Mouse (Mus musculus): ENCODE results near the gene Mapk3. TPM values are rescaled to one million over a fixed set of nuclear protein-coding genes. Genes with fewer than 3 reads are reported as not detected.

Gene Mapk3
- total and polyA plus RNA-seq, 2 experiments from 2014 or later = 53.0 to 59.2 TPM

GRCm38 (mm10) chr7:126746798-126747197 is 12.6 kb upstream of the Mapk3 start:
- Histone ChIP-seq H3K27me3 (ENCODE audit: control insufficient read depth, insufficient read depth, low read length) (no peaks in the 10 kb centered on the region), H3K27ac (ENCODE audit: low read depth) (no peak overlapping the region), H3K36me3 (replicated peaks; ENCODE audit: control insufficient read depth, insufficient read depth, low read length) (no peaks in the 10 kb centered on the region), H3K4me1 (ENCODE audit: control insufficient read depth, insufficient read depth) (no peaks in the 10 kb centered on the region), H3K9me3 (replicated peaks; ENCODE audit: control insufficient read depth, low read length) (no peaks in the 10 kb centered on the region), H3K9ac (replicated peaks; ENCODE audit: low read depth, low read length) (no peak overlapping the region), H3K4me3 (ENCODE audit: low read depth, low read length) (no peak overlapping the region), H3K4me2 (ENCODE audit: low read depth, low read length) (no peak overlapping the region)
- no peak for TF ChIP-seq CTCF (IDR thresholded peaks at IDR 0.05; ENCODE audit: low read depth)
- no peak for TF ChIP-seq EP300 (IDR thresholded peaks at IDR 0.05; ENCODE audit: low read depth)
- DNase-seq (ENCODE audit: low spot score) (no peak), ATAC-seq (ENCODE audit: insufficient read depth, low read depth) (no peak)
- 23% methylated on average over 6 of the region's 6 CpGs for WGBS

DNA sequence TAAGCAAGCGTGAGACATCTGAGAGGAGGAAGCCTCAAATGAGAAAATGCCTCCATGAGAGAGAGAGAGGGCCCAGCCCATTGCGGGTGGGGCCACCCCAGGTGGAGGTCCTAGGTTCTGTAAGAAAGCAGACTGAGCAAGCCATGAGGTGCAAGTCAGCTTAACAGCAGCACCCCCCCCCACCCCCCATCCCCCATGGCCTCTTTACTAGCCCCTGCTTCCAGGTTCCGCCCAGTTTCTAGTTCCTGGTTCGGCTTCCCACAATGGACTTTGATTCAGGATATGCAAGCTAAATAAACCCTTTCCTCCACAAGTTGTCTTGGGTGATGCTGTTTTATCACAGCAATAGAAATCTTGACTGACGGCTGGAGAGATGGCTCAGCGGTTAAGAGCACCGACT is 10.6 kb upstream of the Mapk3 start:
- no peak for DNase-seq (ENCODE audit: low spot score)
- H3K9me3 ChIP-seq (replicated peaks; ENCODE audit: control insufficient read depth, low read length) = no peaks in the 10 kb centered on the region
- no peak overlapping the region for H3K9ac ChIP-seq (replicated peaks; ENCODE audit: low read depth, low read length)
- no peak overlapping the region for H3K27ac ChIP-seq (ENCODE audit: low read depth)
- no peaks in the 10 kb centered on the region for H3K36me3 ChIP-seq (replicated peaks; ENCODE audit: control insufficient read depth, insufficient read depth, low read length)
- no peak overlapping the region for H3K4me3 ChIP-seq (ENCODE audit: low read depth, low read length)
- TF ChIP-seq CTCF (IDR thresholded peaks at IDR 0.05; ENCODE audit: low read depth) (no peak), EP300 (IDR thresholded peaks at IDR 0.05; ENCODE audit: low read depth) (no peak)
- 68% methylated on average over 7 of the region's 7 CpGs for WGBS
- ATAC-seq (ENCODE audit: insufficient read depth, low read depth) = no peak
- H3K4me2 ChIP-seq (ENCODE audit: low read depth, low read length) = no peak overlapping the region
- H3K27me3 ChIP-seq (ENCODE audit: control insufficient read depth, insufficient read depth, low read length) = no peaks in the 10 kb centered on the region
- H3K4me1 ChIP-seq (ENCODE audit: control insufficient read depth, insufficient read depth) = no peaks in the 10 kb centered on the region

DNA sequence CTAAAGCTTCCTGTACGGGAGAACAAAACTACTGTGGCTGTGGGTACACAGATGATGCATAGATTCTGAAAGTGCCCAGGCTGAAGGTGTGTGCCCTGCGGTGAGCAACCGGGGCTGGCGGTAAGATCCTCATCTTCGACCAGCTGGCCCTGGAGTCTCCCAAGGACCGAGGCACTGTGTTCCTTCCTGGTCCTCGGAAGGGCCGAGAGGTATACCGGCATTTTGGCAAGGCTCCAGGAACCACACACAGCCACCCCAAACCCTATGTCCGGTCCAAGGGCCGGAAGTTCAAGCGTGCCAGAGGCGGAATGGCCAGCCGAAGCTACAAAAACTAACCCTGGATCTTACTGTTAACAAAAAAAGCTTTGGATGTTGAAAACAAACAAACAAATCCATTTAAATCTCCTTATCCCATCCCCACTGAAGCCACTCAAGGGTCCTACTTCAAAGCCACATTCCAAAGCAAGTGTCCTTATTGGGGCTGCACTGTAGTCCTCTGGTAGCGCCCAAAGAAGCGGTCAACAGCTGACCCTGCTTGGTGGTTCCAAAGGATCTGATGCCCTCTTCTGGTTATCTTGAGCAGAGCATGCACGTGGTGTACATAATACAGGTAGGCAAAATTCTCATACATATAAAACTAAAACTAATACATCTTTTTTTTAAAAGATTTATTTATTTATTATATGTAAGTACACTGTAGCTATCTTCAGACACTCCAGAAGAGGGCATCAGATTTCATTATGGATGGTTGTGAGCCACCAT is 9.6 kb upstream of the Mapk3 start:
- no peak for DNase-seq (ENCODE audit: low spot score)
- H3K9ac ChIP-seq (replicated peaks; ENCODE audit: low read depth, low read length) = no peak overlapping the region
- no peaks in the 10 kb centered on the region for H3K9me3 ChIP-seq (replicated peaks; ENCODE audit: control insufficient read depth, low read length)
- H3K36me3 ChIP-seq (replicated peaks; ENCODE audit: control insufficient read depth, insufficient read depth, low read length) = no peaks in the 10 kb centered on the region
- H3K4me1 ChIP-seq (ENCODE audit: control insufficient read depth, insufficient read depth) = no peaks in the 10 kb centered on the region
- H3K27ac ChIP-seq (ENCODE audit: low read depth) = no peak overlapping the region
- no peak overlapping the region for H3K4me3 ChIP-seq (ENCODE audit: low read depth, low read length)
- TF ChIP-seq CTCF (IDR thresholded peaks at IDR 0.05; ENCODE audit: low read depth) (no peak), EP300 (IDR thresholded peaks at IDR 0.05; ENCODE audit: low read depth) (no peak)
- WGBS = 92% methylated on average over 17 of the region's 17 CpGs
- H3K4me2 ChIP-seq (ENCODE audit: low read depth, low read length) = no peak overlapping the region
- no peak for ATAC-seq (ENCODE audit: insufficient read depth, low read depth)
- no peaks in the 10 kb centered on the region for H3K27me3 ChIP-seq (ENCODE audit: control insufficient read depth, insufficient read depth, low read length)

DNA sequence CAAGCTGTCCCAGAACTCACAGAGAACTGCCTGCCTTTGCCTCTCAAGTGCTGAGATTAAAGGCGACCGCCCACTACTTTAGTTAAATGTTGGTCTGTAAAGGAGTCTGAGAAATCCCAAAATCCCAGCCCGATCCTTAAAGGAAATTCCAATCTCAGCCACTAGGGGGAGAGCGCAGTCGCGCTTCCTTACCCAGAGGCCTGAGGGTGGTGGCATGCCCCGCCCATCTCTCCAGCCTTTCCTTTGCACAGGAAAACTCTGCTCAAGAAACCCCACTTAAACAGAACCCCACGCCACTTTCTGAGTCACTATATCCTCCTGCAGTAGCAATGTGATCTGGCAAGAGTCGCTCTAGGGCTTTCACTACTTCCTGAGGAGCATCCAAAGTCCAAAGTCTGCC is 4.5 kb upstream of the Mapk3 start:
- H3K4me2 ChIP-seq (ENCODE audit: low read depth, low read length) = peak overlapping the region; percentile 40
- ATAC-seq (ENCODE audit: insufficient read depth, low read depth) (peak; percentile 59), DNase-seq (ENCODE audit: low spot score) (peak; percentile 75)
- peak overlapping the region; percentile 44; the same call in 1 of the 2 replicates for H3K27ac ChIP-seq (ENCODE audit: low read depth)
- H3K36me3 ChIP-seq (replicated peaks; ENCODE audit: control insufficient read depth, insufficient read depth, low read length) = no peaks in the 10 kb centered on the region
- under 1% methylated on average over 9 of the region's 9 CpGs for WGBS
- TF ChIP-seq CTCF (IDR thresholded peaks at IDR 0.05; ENCODE audit: low read depth) (peak; percentile 89), EP300 (IDR thresholded peaks at IDR 0.05; ENCODE audit: low read depth) (no peak)
- peak overlapping the region; percentile 42; the same call in 1 of the 2 replicates for H3K9ac ChIP-seq (replicated peaks; ENCODE audit: low read depth, low read length)
- no peaks in the 10 kb centered on the region for H3K9me3 ChIP-seq (replicated peaks; ENCODE audit: control insufficient read depth, low read length)
- H3K4me1 ChIP-seq (ENCODE audit: control insufficient read depth, insufficient read depth) = 0 out of 2 replicates have a peak, but pooled peaks cover 4% of the 10 kb centered on the region
- H3K4me3 ChIP-seq (ENCODE audit: low read depth, low read length) = 0 out of 2 replicates have a peak overlapping the region, but pooled peaks have one; percentile 17
- H3K27me3 ChIP-seq (ENCODE audit: control insufficient read depth, insufficient read depth, low read length) = no peaks in the 10 kb centered on the region

GRCm38 (mm10) chr7:126758539-126758938 is 862 bp upstream of the Mapk3 start:
- no peak for ATAC-seq (ENCODE audit: insufficient read depth, low read depth)
- TF ChIP-seq EP300 (IDR thresholded peaks at IDR 0.05; ENCODE audit: low read depth) (no peak), CTCF (IDR thresholded peaks at IDR 0.05; ENCODE audit: low read depth) (no peak)
- no peaks in the 10 kb centered on the region for H3K9me3 ChIP-seq (replicated peaks; ENCODE audit: control insufficient read depth, low read length)
- H3K4me3 ChIP-seq (ENCODE audit: low read depth, low read length) = no peak overlapping the region
- peaks cover 13% of the 10 kb centered on the region; the same call in 1 of the 2 replicates for H3K4me1 ChIP-seq (ENCODE audit: control insufficient read depth, insufficient read depth)
- H3K4me2 ChIP-seq (ENCODE audit: low read depth, low read length) = no peak overlapping the region
- DNase-seq (ENCODE audit: low spot score) = no peak
- 79% methylated on average over 7 of the region's 7 CpGs for WGBS
- H3K36me3 ChIP-seq (replicated peaks; ENCODE audit: control insufficient read depth, insufficient read depth, low read length) = peaks cover 8% of the 10 kb centered on the region; the same call in 1 of the 2 replicates
- no peak overlapping the region for H3K9ac ChIP-seq (replicated peaks; ENCODE audit: low read depth, low read length)
- H3K27me3 ChIP-seq (ENCODE audit: control insufficient read depth, insufficient read depth, low read length) = no peaks in the 10 kb centered on the region
- no peak overlapping the region for H3K27ac ChIP-seq (ENCODE audit: low read depth)
